Mouse (Mus musculus) heart, postnatal 14 days (tissue): ENCODE data around the gene Plagl1. TPM values are rescaled to one million over a fixed set of nuclear protein-coding genes. Genes with fewer than 3 reads are reported as not detected.

Experiments used
- DNase-seq, 2 experiments: peaks; one replicate each; pipeline ENCODE4 v3.0.0; 2021 to 2022
- intact Hi-C: fragments of 180-260 bp; cut with DNase I; formaldehyde crosslinking; loops from one replicate; pipeline ENCODE4 v1.15.1; 2025
- total RNA-seq, 2 experiments: library from RNA; stranded (reverse); gene quantifications; 2 replicates each; pipeline ENCODE4 v1.2.3; 2021

Gene Plagl1
- total RNA-seq, 2 experiments from 2014 or later = 22.7 to 23.3 TPM

GRCm38 (mm10) chr10:13076807-13077532 lies 16.7 kb downstream of the Plagl1 start:
- no peak for DNase-seq
- intact Hi-C loops = no loop called here

- no peak for DNase-seq
- intact Hi-C loops = no loop called here
Observed at GRCm38 (mm10) chr10:13082459-13082858, 22.2 kb downstream of the Plagl1 start.

- DNase-seq = peak; percentile 75
- intact Hi-C loops = no loop called here
Observed at GRCm38 (mm10) chr10:13090596-13091424, 30.5 kb downstream of the Plagl1 start.

- DNase-seq = no peak
- intact Hi-C loops = no loop called here
Observed at GRCm38 (mm10) chr10:13092996-13093395, 32.7 kb downstream of the Plagl1 start.

- DNase-seq = no peak
- intact Hi-C loops = no loop called here
Observed at GRCm38 (mm10) chr10:13098895-13099294, 38.6 kb downstream of the Plagl1 start.

- intact Hi-C loops = no loop called here
- no peak for DNase-seq
Observed at GRCm38 (mm10) chr10:13100061-13100648, 39.9 kb downstream of the Plagl1 start.

- DNase-seq = no peak
- intact Hi-C loops = no loop called here
Observed at GRCm38 (mm10) chr10:13102360-13102759, 42.1 kb downstream of the Plagl1 start.

- DNase-seq = no peak
- intact Hi-C loops = no loop called here
Observed at GRCm38 (mm10) chr10:13103838-13104237, 43.5 kb downstream of the Plagl1 start.

GRCm38 (mm10) chr10:13106909-13107624 lies 46.8 kb downstream of the Plagl1 start:
- intact Hi-C loops = loop anchor here (5.0 kb wide), 1 partner anchor 140 kb away; no protein-coding TSS in a partner anchor
- DNase-seq = no peak

- DNase-seq = no peak
- intact Hi-C loops = loop anchor here (5.0 kb wide), 1 partner anchor 139 kb away; no protein-coding TSS in a partner anchor
Observed at GRCm38 (mm10) chr10:13108021-13108548, 47.8 kb downstream of the Plagl1 start.

- intact Hi-C loops = loop anchor here (5.0 kb wide), 1 partner anchor 138 kb away; no protein-coding TSS in a partner anchor
Observed at GRCm38 (mm10) chr10:13108847-13109246, 48.5 kb downstream of the Plagl1 start.

GRCm38 (mm10) chr10:13109781-13110180 lies 49.5 kb downstream of the Plagl1 start:
- DNase-seq = no peak

More at GRCm38 (mm10) chr10:13108847-13109246, 48.5 kb downstream of the Plagl1 start:
- no peak for DNase-seq

GRCm38 (mm10) chr10:13112849-13113248 lies 52.5 kb downstream of the Plagl1 start:
- intact Hi-C loops = no loop called here

More at GRCm38 (mm10) chr10:13109781-13110180, 49.5 kb downstream of the Plagl1 start:
- intact Hi-C loops = loop anchor here (5.0 kb wide), 1 partner anchor 138 kb away; no protein-coding TSS in a partner anchor

GRCm38 (mm10) chr10:13113641-13114040 lies 53.3 kb downstream of the Plagl1 start:
- intact Hi-C loops = no loop called here
- DNase-seq = no peak

More at GRCm38 (mm10) chr10:13112849-13113248, 52.5 kb downstream of the Plagl1 start:
- DNase-seq = no peak

GRCm38 (mm10) chr10:13115030-13115429 lies 54.7 kb downstream of the Plagl1 start:
- DNase-seq = no peak
- intact Hi-C loops = no loop called here

GRCm38 (mm10) chr10:13116706-13117665 lies 56.7 kb downstream of the Plagl1 start:
- no peak for DNase-seq
- intact Hi-C loops = no loop called here

- no peak for DNase-seq
- intact Hi-C loops = no loop called here
Observed at GRCm38 (mm10) chr10:13118024-13118769, 57.9 kb downstream of the Plagl1 start.

GRCm38 (mm10) chr10:13118770-13119102 lies 58.4 kb downstream of the Plagl1 start:
- intact Hi-C loops = no loop called here

More at GRCm38 (mm10) chr10:13118770-13119102, 58.4 kb downstream of the Plagl1 start:
- DNase-seq = no peak
